Mouse (Mus musculus) ES-Bruce4 (cell line): ENCODE results near the gene Prss16.

Source experiments
- CTCF ChIP-seq: IDR thresholded peaks from one replicate; pipeline ENCODE4 v1.8.1; 2011; ENCODE audit warnings: low read depth, low read length
- EP300 ChIP-seq: IDR thresholded peaks from 2 replicates; pipeline ENCODE4 v1.6.1; 2011; ENCODE audit warnings: low read depth, low read length; ENCODE audit not compliant: insufficient read depth
- POLR2A ChIP-seq: IDR thresholded peaks from one replicate; pipeline ENCODE4 v1.8.1; 2011; ENCODE audit warnings: low read length; ENCODE audit not compliant: insufficient read depth

GRCm38 (mm10) chr13:22045311-22045710, 35.8 kb upstream of the Prss16 start:
- no peak for TF ChIP-seq POLR2A
- no peak for TF ChIP-seq CTCF
- no peak for TF ChIP-seq EP300
